26 mouse cellular contexts compared by ENCODE assay signal in genomic region chr10:8520766-8521395, GRCm38 (mm10). TPM values are rescaled to one million over a fixed set of nuclear protein-coding genes. Genes with fewer than 3 reads are reported as not detected.
DNase-seq lines count a peak whose midpoint lies in the region; ATAC-seq and TF ChIP-seq lines count a peak whose summit lies in the region.
"Had no signal": no experiment of that assay in that cellular context is flagged by ENCODE, and none has a peak within 500 bp of the region (broad histone marks: within the 10 kb centered on the region; RNA-seq: fewer than 3 reads in every experiment).

No protein-coding gene starts in this region.

- DNase-seq in forebrain, embryonic 14.5 days (ENCODE audit: low spot score), result peak; percentile 24
- DNase-seq in forebrain, postnatal 0 days, result no peak
- peak; percentile 50 for DNase-seq in intestine, embryonic 14.5 days (ENCODE audit: low spot score)
- DNase-seq in retina, postnatal 1 day, result peak; percentile 94
- no peak for DNase-seq in adrenal gland, adult 18-20 months (ENCODE audit: low spot score in 2 of 2)
- DNase-seq: adrenal gland, adult 8-10 months; adrenal gland, postnatal 25 days; B cell, adult 2 months; cerebellum, adult 9-11 months; embryo, embryonic 11 days; gastrocnemius, postnatal 25 days; heart, adult 2 months; kidney, adult 11 months; kidney, adult 8-10 months had no signal

- no peaks in the 10 kb centered on the region for H3K36me3 ChIP-seq in forebrain, embryonic 14.5 days (ENCODE audit: control insufficient read depth, insufficient read depth, low read length)
- no peaks in the 10 kb centered on the region for H3K36me3 ChIP-seq in forebrain, postnatal 0 days (ENCODE audit: insufficient read depth)
- H3K36me3 ChIP-seq in intestine, embryonic 14.5 days (ENCODE audit: control insufficient read depth, insufficient read depth, low read length), result no peaks in the 10 kb centered on the region
- H3K36me3 ChIP-seq in intestine, embryonic 15.5 days, result no peaks in the 10 kb centered on the region
- H3K36me3 ChIP-seq: embryonic facial prominence, embryonic 10.5 days; embryonic facial prominence, embryonic 13.5 days; forebrain, embryonic 12.5 days; G1E; heart, embryonic 10.5 days; hindbrain, embryonic 13.5 days had no signal

- peaks cover 3% of the 10 kb centered on the region; the same call in 1 of the 2 replicates for H3K4me1 ChIP-seq in forebrain, embryonic 14.5 days (ENCODE audit: control insufficient read depth, insufficient read depth, low read length)
- no peaks in the 10 kb centered on the region for H3K4me1 ChIP-seq in forebrain, postnatal 0 days (ENCODE audit: insufficient read depth)
- H3K4me1 ChIP-seq in intestine, embryonic 14.5 days (replicated peaks; ENCODE audit: control insufficient read depth, insufficient read depth, low read length), result peaks cover 5% of the 10 kb centered on the region; the same call in 1 of the 2 replicates
- H3K4me1 ChIP-seq in intestine, embryonic 15.5 days (replicated peaks), result peaks cover 12% of the 10 kb centered on the region; the same call in 1 of the 2 replicates

- H3K4me3 ChIP-seq in forebrain, embryonic 14.5 days (ENCODE audit: low read depth, low read length), result no peak overlapping the region
- no peak overlapping the region for H3K4me3 ChIP-seq in forebrain, postnatal 0 days (ENCODE audit: low read depth, low read length)
- no peak overlapping the region for H3K4me3 ChIP-seq in intestine, embryonic 14.5 days (ENCODE audit: low read depth, low read length)
- no peak overlapping the region for H3K4me3 ChIP-seq in intestine, embryonic 15.5 days (replicated peaks)
- H3K4me3 ChIP-seq: embryonic facial prominence, embryonic 10.5 days; embryonic facial prominence, embryonic 13.5 days; erythroblast, embryonic 14.5 days; forebrain, embryonic 12.5 days; heart, adult 2 months; heart, embryonic 10.5 days; hindbrain, embryonic 13.5 days had no signal

- 61% methylated on average over 7 of the region's 7 CpGs for WGBS in forebrain, embryonic 14.5 days
- WGBS in forebrain, postnatal 0 days, result 58% methylated on average over 7 of the region's 7 CpGs
- WGBS in intestine, embryonic 14.5 days, result 74% methylated on average over 7 of the region's 7 CpGs
- WGBS in intestine, embryonic 15.5 days, result 83% methylated on average over 7 of the region's 7 CpGs

- H3K9me3 ChIP-seq in forebrain, embryonic 14.5 days (replicated peaks; ENCODE audit: control insufficient read depth, low read length), result no peaks in the 10 kb centered on the region
- no peaks in the 10 kb centered on the region for H3K9me3 ChIP-seq in forebrain, postnatal 0 days (ENCODE audit: low read length)
- H3K9me3 ChIP-seq in intestine, embryonic 14.5 days (ENCODE audit: control insufficient read depth, low read length), result no peaks in the 10 kb centered on the region
- H3K9me3 ChIP-seq in intestine, embryonic 15.5 days, result no peaks in the 10 kb centered on the region
- H3K9me3 ChIP-seq: embryonic facial prominence, embryonic 10.5 days; embryonic facial prominence, embryonic 13.5 days; forebrain, embryonic 12.5 days; heart, embryonic 10.5 days; hindbrain, embryonic 13.5 days had no signal

- no peak for TF ChIP-seq CTCF in forebrain, postnatal 0 days (IDR thresholded peaks at IDR 0.05; ENCODE audit: low read depth)

- 0 out of 2 replicates have a peak, but pooled peaks cover 12% of the 10 kb centered on the region for H3K27me3 ChIP-seq in forebrain, embryonic 14.5 days (replicated peaks; ENCODE audit: control insufficient read depth, insufficient read depth, low read length)
- no peaks in the 10 kb centered on the region; the same call in 1 of the 2 replicates for H3K27me3 ChIP-seq in forebrain, postnatal 0 days (ENCODE audit: insufficient read depth, low read length)
- H3K27me3 ChIP-seq in intestine, embryonic 14.5 days (replicated peaks; ENCODE audit: control insufficient read depth, insufficient read depth, low read length), result peaks cover 12% of the 10 kb centered on the region
- H3K27me3 ChIP-seq in intestine, embryonic 15.5 days (replicated peaks), result peaks cover 18% of the 10 kb centered on the region
- H3K27me3 ChIP-seq: CH12.LX had no signal

- H3K9ac ChIP-seq in forebrain, embryonic 14.5 days (ENCODE audit: low read length), result no peak overlapping the region
- H3K9ac ChIP-seq in forebrain, postnatal 0 days, result no peak overlapping the region
- no peak overlapping the region for H3K9ac ChIP-seq in intestine, embryonic 14.5 days (ENCODE audit: low read length)
- H3K9ac ChIP-seq in intestine, embryonic 15.5 days, result no peak overlapping the region
- H3K9ac ChIP-seq: embryonic facial prominence, embryonic 13.5 days; forebrain, embryonic 12.5 days; hindbrain, embryonic 13.5 days had no signal

- no peak for ATAC-seq in forebrain, embryonic 14.5 days
- no peak for ATAC-seq in forebrain, postnatal 0 days
- ATAC-seq in intestine, embryonic 14.5 days (replicated peaks; ENCODE audit: low FRiP score, low TSS enrichment, low read depth), result no peak
- no peak for ATAC-seq in intestine, embryonic 15.5 days
- ATAC-seq: forebrain, embryonic 16.5 days; hindbrain, postnatal 0 days; inflammation-experienced regulatory T-cells, adult 6 months had no signal

- H3K27ac ChIP-seq in forebrain, embryonic 14.5 days (ENCODE audit: low read depth, low read length), result no peak overlapping the region
- H3K27ac ChIP-seq in forebrain, postnatal 0 days (ENCODE audit: low read depth, low read length), result no peak overlapping the region
- H3K27ac ChIP-seq in intestine, embryonic 14.5 days (ENCODE audit: low read depth), result no peak overlapping the region
- no peak overlapping the region for H3K27ac ChIP-seq in intestine, embryonic 15.5 days
- H3K27ac ChIP-seq: embryonic facial prominence, embryonic 10.5 days; embryonic facial prominence, embryonic 13.5 days; forebrain, embryonic 12.5 days; heart, adult 2 months; heart, embryonic 10.5 days; hindbrain, embryonic 13.5 days; hindbrain, postnatal 0 days had no signal

- H3K4me2 ChIP-seq in forebrain, embryonic 14.5 days (ENCODE audit: low read length), result no peak overlapping the region
- H3K4me2 ChIP-seq in forebrain, postnatal 0 days (ENCODE audit: low read depth), result no peak overlapping the region
- no peak overlapping the region for H3K4me2 ChIP-seq in intestine, embryonic 14.5 days (ENCODE audit: low read length)
- no peak overlapping the region for H3K4me2 ChIP-seq in intestine, embryonic 15.5 days (replicated peaks)
- H3K4me2 ChIP-seq: embryonic facial prominence, embryonic 13.5 days; forebrain, embryonic 12.5 days; hindbrain, embryonic 13.5 days had no signal

RNA-seq across cellular contexts. Expression of gene Ust, which starts 2.3 kb away (rescaled TPM):
- polyA plus RNA-seq in forebrain, embryonic 14.5 days (2014; fragmentation: Nextera tagmentation; extraction: Ambion mirVana), result 5.8 and 6.8 TPM in 2 replicates
- total RNA-seq in forebrain, postnatal 0 days (2014; rRNA removed), result 8.9 and 9.6 TPM in 2 replicates
- polyA plus RNA-seq in forebrain, postnatal 0 days (2015; fragmentation: Nextera tagmentation; extraction: Ambion mirVana), result 5.2 and 5.7 TPM in 2 replicates
- polyA plus RNA-seq in intestine, embryonic 14.5 days (2014; fragmentation: Nextera tagmentation; extraction: Ambion mirVana), result 4.8 and 5.1 TPM in 2 replicates
- 4.4 and 4.7 TPM in 2 replicates for polyA plus RNA-seq in intestine, embryonic 15.5 days (2015; fragmentation: Nextera tagmentation; extraction: Ambion mirVana)
- total RNA-seq in adrenal gland, adult 18-20 months (2021), result 1 to 10 TPM; 5.9 to 6.4 TPM
- total RNA-seq: CH12.LX had no signal
- polyA plus RNA-seq: erythroblast, embryonic 14.5 days; G1E had no signal

Comparison
In these comparisons a context has a peak if more than half of its experiments do, and no peak if none do; other contexts are left out.
1. DNase-seq: peak in forebrain, embryonic 14.5 days (single experiment), intestine, embryonic 14.5 days (single experiment) and retina, postnatal 1 day (single experiment); none in forebrain, postnatal 0 days (single experiment) and adrenal gland, adult 18-20 months (0 of 2).